Mouse (Mus musculus): Measurements from ENCODE around the gene Mthfd1l.
"Not testable (repeated sequence)": the region's sequence is repeated elsewhere in the genome, so short reads cannot be mapped to it uniquely, and the experiment has no call there.

Gene Mthfd1l

GRCm38 (mm10) chr10:4041691-4042090, 68.8 kb downstream of the Mthfd1l start:
- peak; percentile 6 for DNase-seq (ENCODE audit: low read depth, low spot score)

- no peak for DNase-seq (ENCODE audit: low read depth, low spot score)
These were observed 71.5 kb downstream of the Mthfd1l start for GRCm38 (mm10) chr10:4044421-4044820.

- no peak for DNase-seq (ENCODE audit: low read depth, low spot score)
These were observed 73.6 kb downstream of the Mthfd1l start for GRCm38 (mm10) chr10:4046496-4046895.

DNA sequence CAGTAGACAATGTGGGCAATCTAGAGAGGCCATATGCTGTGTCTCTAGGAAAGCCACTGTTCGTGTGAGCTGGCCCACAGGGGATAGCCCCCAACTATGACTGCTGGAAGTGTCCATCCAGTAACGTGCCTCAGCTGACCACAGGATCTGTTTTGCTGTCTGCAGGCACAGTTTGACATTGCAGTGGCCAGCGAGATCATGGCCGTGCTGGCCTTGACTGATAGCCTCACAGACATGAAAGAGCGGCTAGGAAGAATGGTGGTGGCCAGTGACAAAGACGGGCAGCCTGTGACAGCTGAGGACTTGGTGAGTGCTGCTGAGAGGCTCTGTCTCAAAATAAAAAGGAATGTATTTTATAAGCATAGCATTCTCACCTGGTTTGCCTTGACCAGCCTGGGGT, 74.7 kb downstream of the Mthfd1l start:
- no peak for DNase-seq (ENCODE audit: low read depth, low spot score)

DNA sequence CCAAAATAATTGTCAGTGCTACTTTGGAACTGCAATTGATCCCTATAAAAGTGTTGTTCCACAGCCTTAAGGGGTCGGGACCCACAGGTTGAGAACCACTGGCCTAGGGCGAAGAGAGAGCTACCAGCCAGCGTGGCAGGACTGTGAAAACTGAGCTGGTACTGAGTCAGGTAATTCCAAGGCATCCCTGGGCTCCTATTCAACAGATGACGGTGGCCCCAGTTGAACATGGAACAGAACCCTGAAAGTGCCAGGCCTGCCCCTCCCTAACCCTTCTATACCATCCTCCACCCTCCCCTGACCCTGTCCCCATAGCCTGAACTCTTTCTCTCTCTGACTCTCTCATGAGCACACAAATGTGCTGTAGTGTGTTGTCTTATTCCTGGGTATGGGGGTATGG, 77.3 kb downstream of the Mthfd1l start:
- no peak for DNase-seq (ENCODE audit: low read depth, low spot score)

- DNase-seq (ENCODE audit: low read depth, low spot score): no peak
These were observed 79.8 kb downstream of the Mthfd1l start for GRCm38 (mm10) chr10:4052711-4053110.

DNA sequence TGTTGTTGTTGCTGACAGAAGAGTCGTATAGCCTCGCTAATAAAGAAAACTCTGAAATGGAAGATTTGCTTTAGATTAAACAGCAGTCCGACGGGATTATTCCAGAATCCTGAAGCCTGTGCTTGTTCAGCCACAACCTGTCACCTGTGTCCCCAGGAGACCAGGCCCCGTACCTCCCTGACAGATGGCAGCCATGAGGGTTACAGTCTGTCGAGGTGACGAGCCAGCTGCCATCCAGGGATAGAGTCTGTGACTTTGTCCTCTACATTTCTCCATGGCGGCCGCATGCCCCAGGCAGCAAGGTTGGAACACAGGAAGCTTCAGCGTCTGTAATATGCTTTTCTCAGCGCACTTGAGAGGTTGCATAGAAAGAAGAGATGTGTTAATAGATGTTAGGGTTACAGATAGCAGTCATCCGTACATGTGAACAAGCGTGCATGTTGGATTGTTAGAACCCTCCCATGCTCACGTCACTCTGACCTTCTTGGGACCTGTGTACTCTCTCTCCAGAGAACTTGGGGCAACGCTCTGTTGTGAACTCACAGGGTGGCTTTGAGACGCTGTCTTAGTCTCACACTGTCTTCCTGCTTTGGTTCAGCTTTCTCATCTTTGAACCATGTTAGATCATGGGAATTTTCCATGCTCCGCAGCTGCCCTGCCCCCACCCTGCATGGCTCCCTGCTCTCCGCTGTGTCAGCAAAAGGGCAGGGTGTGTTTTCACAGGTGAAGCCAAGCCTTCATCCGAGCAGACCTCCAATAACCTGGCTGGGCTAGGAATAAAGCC, 80.6 kb downstream of the Mthfd1l start:
- DNase-seq (ENCODE audit: low read depth, low spot score): no peak

DNA sequence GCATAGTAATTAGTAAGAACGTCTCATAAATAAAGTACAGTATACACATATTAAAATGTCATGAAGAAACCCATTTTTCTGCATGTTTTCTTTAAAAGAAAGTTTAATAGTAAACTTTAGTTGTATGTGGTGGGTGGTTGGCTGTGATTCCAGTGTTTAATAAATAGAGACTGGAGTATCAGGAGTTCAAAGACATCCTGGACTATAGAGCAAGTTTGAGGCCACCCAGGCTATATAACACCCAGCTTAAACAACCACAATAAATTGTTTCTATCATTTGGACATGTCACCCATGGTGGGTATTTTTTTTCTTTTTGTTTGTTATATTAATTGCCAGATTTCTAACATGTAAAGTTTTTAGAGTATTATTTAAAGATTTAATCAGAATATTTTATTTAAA, 81.7 kb downstream of the Mthfd1l start:
- no peak for DNase-seq (ENCODE audit: low read depth, low spot score)

DNA sequence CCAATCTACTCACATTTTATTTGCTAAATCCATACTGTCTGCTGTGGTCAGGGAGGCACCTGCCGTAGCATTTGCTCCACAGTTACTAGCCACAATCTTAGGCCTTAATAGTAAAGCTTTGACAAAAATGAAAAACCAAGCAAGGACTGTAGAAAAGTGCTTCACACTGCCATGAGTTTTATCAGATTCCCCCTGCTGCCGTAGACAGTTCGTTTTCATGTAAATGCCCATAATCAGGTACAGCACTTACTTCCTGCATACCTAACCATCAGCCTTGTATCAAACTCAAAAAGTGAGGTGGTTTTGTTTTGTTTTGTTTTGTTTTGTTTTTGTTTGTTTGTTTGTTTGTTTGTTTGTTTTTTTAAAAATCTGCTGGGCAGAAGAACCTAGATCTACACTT, 84.5 kb downstream of the Mthfd1l start:
- no peak for DNase-seq (ENCODE audit: low read depth, low spot score)

DNA sequence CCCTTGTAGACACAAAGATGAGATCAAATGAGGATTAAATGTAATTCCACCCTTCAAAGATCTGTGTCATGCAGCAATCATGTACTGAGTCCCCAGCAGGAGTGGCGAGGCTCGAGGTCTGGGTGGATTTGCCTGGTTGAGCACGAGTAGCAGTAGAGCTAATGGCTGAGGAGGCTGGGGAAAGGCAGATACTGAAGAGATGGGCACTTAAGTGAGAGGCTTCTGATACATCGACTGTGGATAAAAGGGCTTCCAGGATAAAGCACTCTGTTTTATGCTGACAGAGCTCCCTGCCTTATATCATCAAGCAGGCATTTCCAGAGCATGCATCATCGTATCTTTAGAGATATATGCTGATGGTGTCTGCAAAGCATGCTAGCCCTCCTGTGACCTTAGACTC, 84.9 kb downstream of the Mthfd1l start:
- no peak for DNase-seq (ENCODE audit: low read depth, low spot score)

- no peak for DNase-seq (ENCODE audit: low read depth, low spot score)
These were observed 88.4 kb downstream of the Mthfd1l start for GRCm38 (mm10) chr10:4061071-4061987.

- no peak for DNase-seq (ENCODE audit: low read depth, low spot score)
These were observed 90.6 kb downstream of the Mthfd1l start for GRCm38 (mm10) chr10:4063537-4063936.

- DNase-seq (ENCODE audit: low read depth, low spot score): no peak
These were observed 92.6 kb downstream of the Mthfd1l start for GRCm38 (mm10) chr10:4065295-4066084.

GRCm38 (mm10) chr10:4069258-4069826, 96.4 kb downstream of the Mthfd1l start:
- DNase-seq (ENCODE audit: low read depth, low spot score): no peak

GRCm38 (mm10) chr10:4070061-4070460, 97.1 kb downstream of the Mthfd1l start:
- no peak for DNase-seq (ENCODE audit: low read depth, low spot score)

GRCm38 (mm10) chr10:4071069-4071844, 98.3 kb downstream of the Mthfd1l start:
- no peak for DNase-seq (ENCODE audit: low read depth, low spot score)

GRCm38 (mm10) chr10:4071845-4072345, 99.0 kb downstream of the Mthfd1l start:
- DNase-seq (ENCODE audit: low read depth, low spot score): no peak

GRCm38 (mm10) chr10:4072491-4072890, 99.6 kb downstream of the Mthfd1l start:
- not testable (repeated sequence) for DNase-seq (ENCODE audit: low read depth, low spot score)

DNA sequence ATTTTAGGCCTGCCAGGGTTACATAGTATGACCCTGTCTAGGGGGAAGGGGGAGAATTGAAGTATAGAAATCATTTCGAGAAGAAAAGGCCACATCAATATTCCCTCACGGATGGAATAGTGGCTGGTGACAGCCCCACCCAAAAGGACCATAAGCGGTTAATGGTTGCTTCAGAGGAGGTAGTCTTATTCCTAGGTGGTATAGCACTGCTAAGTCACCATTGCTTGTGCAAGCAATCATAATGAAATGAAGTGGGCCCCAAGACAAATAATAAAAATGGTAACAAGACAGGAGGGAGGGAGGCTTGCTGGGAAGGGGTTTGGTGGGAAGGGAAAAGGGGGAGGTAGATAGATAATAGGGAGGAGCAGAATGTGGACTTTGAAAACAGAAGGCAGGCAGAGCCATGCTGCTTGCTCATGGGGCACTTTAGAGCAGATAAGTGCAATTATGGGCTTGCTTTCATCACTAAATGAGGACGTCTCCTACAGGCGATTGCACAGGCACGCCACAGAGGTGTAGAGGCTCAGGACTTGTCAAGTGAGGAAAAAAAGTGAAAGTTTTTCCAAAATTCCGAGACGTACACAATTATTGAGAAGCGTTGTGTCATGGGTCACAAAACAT, 105.4 kb downstream of the Mthfd1l start:
- no peak for DNase-seq (ENCODE audit: low read depth, low spot score)

DNA sequence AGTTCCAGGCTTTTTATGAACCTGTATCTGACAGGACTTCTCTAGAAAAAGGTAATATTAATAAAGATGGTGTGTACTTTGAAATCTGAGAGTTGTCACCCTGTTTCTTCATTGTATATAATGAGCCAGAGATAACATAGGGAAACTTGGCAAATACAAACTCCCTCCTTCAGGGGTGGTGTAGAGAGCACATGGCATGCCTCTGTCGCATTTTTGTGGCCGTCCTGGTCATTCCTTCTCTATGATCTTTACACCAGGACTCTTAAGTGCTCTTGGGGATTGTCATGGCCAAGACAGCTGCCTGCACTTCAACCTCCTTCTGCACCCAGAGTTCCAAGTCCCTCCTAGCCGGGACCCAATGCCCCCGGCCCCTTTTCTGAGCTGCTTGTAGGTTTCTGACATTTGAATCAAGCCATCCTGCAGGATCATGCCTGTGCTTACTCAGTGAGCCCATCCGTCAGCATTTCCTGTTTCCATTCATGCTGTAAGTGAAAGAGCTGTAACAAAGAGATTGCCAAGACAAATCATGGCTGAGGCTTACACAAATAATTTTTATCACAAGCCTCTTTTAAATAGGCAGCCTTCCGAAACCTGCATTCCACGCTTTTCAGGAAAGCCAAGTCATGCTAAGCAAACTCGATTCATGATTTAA, 106.2 kb downstream of the Mthfd1l start:
- no peak for DNase-seq (ENCODE audit: low read depth, low spot score)
